Mouse (Mus musculus) embryonic facial prominence, embryonic 12.5 days (tissue): Measurements from ENCODE around the gene Slc25a21. TPM values are rescaled to one million over a fixed set of nuclear protein-coding genes. Genes with fewer than 3 reads are reported as not detected.

Experiments
- ATAC-seq: fragments of 200-750 bp; cut with Nextera tagmentation; 2 replicates; pipeline ENCODE4 v1.8.0; 2017; ENCODE audit not compliant: insufficient number of reproducible peaks, insufficient read depth, low FRiP score, low TSS enrichment
- H3K27ac ChIP-seq: fragments of 300-500 bp; sonication (generic); 2 replicates; pipeline ENCODE4 v1.5.1; 2016; ENCODE audit warnings: mild to moderate bottlenecking
- H3K27me3 ChIP-seq: fragments of 300-500 bp; sonication (generic); 2 replicates; pipeline ENCODE4 v1.6.1; 2016; ENCODE audit warnings: mild to moderate bottlenecking, moderate library complexity
- H3K36me3 ChIP-seq: fragments of 300-500 bp; sonication (generic); 2 replicates; pipeline ENCODE4 v1.6.1; 2016; ENCODE audit warnings: mild to moderate bottlenecking
- H3K4me1 ChIP-seq: fragments of 300-500 bp; sonication (generic); 2 replicates; pipeline ENCODE4 v1.6.1; 2016
- H3K4me2 ChIP-seq: fragments of 300-500 bp; sonication (generic); replicated peaks from 2 replicates; pipeline ENCODE4 v1.6.1; 2016; ENCODE audit warnings: mild to moderate bottlenecking, moderate library complexity
- H3K4me3 ChIP-seq: fragments of 300-500 bp; sonication (generic); 2 replicates; pipeline ENCODE4 v1.5.1; 2016; ENCODE audit warnings: mild to moderate bottlenecking
- H3K9ac ChIP-seq: fragments of 300-500 bp; sonication (generic); 2 replicates; pipeline ENCODE4 v1.6.1; 2016; ENCODE audit warnings: mild to moderate bottlenecking, moderate library complexity
- H3K9me3 ChIP-seq: fragments of 300-500 bp; sonication (generic); 2 replicates; pipeline ENCODE4 v1.6.1; 2016; ENCODE audit warnings: mild to moderate bottlenecking, moderate library complexity
- WGBS: fragments of 180-500 bp; shearing (Covaris S2); methylation state at CpG from one replicate; pipeline ENCODE4 v1.1.7; 2016; 5-methylcytosine and 5-hydroxymethylcytosine counted together
- polyA plus RNA-seq: library from polyadenylated mRNA; unstranded; fragments of >200 nt; fragmentation: Nextera tagmentation; extraction: Ambion mirVana; gene quantifications from 2 replicates; pipeline ENCODE4 v1.2.1, GENCODE M21; 2016

Slc25a21 gene
- polyA plus RNA-seq, 1 experiment from 2014 or later = 1.1 TPM

DNA sequence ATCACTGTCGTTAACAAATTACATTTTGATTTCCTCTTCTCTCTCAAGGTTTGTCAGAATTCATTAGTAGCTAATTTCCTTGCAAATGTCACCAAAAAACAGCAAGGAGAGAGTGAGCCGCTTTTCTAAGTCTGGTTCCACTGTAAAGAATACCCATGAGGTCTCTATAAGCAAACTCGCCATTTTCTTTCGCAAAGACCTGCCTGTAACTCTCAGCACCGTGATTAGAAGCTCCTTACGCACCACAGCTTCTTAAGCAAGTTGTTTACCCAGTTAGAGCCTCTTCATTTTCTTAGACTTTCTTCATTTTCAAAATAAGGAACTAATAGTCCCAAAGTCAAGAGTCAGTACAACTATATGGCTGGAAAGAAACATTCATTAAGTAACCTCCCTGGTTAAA, 496.3 kb downstream of the Slc25a21 start:
- H3K4me1 ChIP-seq = peaks cover 12% of the 10 kb centered on the region

DNA sequence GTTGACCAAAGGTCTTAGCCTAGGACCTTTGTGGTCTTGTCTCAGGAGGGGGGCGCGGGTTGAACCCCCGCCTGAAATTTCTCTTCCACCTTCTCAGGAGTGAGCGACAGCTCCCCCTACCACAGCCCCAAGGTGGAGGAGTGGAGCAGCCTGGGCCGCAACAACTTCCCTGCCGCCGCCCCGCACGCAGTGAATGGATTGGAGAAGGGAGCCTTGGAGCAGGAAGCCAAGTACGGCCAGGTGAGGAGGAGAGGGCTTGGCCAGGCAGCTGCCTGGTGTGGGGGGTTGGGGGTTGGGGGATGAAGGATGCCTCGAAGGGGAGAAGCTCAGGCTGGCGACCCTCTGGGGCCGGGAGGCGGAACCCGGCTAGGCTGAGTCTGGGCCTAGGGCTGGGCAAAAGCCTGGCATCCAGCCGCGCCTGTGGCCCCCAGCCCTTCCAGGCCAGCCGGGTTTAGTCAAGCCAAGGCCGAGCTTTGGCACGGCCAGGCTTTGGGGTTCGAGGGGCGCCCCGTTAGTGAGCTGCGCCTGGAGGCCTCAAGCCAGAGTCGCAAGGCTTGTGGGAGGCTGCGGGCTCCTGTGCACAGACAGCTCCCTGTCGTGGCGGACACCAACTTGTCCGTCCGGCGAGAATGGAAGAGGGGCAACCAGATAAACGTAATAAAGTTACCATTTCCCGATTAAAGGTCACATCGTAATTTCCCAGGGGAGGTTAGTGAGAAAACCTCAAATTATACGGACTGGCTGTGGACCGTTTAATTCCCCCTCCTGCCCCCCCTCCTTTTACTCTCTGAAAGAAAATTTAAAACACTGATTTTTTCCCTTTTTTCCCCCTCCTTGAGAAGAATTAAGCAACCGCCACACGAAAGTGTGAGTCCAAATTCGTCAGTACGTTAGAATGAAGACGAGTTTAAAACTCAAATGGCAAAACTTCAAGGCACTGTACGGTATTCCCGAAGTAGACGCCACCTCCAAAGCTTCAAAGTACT, 497.1 kb downstream of the Slc25a21 start:
- H3K27ac ChIP-seq = peak overlapping the region; percentile 56; the same call in 1 of the 2 replicates
- no peaks in the 10 kb centered on the region for H3K36me3 ChIP-seq

More for the DNA sequence above, 496.3 kb downstream of the Slc25a21 start:
- Histone ChIP-seq H3K27me3 (peaks cover 45% of the 10 kb centered on the region), H3K27ac (no peak overlapping the region), H3K9me3 (no peaks in the 10 kb centered on the region), H3K9ac (no peak overlapping the region), H3K36me3 (no peaks in the 10 kb centered on the region), H3K4me3 (no peak overlapping the region), H3K4me2 (no peak overlapping the region)
- no peak for ATAC-seq
- WGBS = 11% methylated on average over 6 of the region's 6 CpGs

DNA sequence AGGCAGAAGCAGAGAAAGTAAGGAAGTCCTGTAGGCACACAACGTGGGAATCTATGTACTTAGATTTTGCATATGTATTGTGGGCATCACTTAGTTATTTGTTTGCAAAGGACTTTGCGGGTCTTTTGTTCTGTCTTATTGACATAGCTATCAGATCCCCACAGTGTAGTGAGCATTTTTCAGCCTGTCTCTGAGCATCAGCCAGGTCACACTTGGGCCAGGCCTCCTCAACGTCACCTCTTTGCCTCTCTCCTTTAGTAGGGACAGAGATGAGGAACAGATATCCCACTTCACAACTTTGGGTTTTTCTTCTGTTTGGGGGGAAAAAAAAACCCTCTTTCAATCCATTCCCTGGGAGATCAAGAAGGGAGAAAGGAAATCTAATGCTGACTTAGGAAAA, 497.9 kb downstream of the Slc25a21 start:
- H3K9me3 ChIP-seq = no peaks in the 10 kb centered on the region
- H3K27me3 ChIP-seq = peaks cover 61% of the 10 kb centered on the region
- H3K4me2 ChIP-seq = peak overlapping the region; percentile 43
- 13% methylated on average over 3 of the region's 3 CpGs for WGBS
- no peaks in the 10 kb centered on the region for H3K36me3 ChIP-seq
- ATAC-seq = no peak
- H3K4me3 ChIP-seq = peak overlapping the region; percentile 33
- 0 out of 2 replicates have a peak overlapping the region, but pooled peaks have one; percentile 58 for H3K9ac ChIP-seq
- peaks cover 16% of the 10 kb centered on the region for H3K4me1 ChIP-seq
- H3K27ac ChIP-seq = no peak overlapping the region

More for the DNA sequence above, 497.1 kb downstream of the Slc25a21 start:
- Histone ChIP-seq H3K9me3 (no peaks in the 10 kb centered on the region), H3K9ac (peak overlapping the region; percentile 58), H3K4me2 (peak overlapping the region; percentile 43), H3K27me3 (peaks cover 52% of the 10 kb centered on the region), H3K4me1 (peaks cover 13% of the 10 kb centered on the region), H3K4me3 (peak overlapping the region; percentile 33)
- ATAC-seq = no peak
- WGBS = 5% methylated on average over 44 of the region's 44 CpGs

DNA sequence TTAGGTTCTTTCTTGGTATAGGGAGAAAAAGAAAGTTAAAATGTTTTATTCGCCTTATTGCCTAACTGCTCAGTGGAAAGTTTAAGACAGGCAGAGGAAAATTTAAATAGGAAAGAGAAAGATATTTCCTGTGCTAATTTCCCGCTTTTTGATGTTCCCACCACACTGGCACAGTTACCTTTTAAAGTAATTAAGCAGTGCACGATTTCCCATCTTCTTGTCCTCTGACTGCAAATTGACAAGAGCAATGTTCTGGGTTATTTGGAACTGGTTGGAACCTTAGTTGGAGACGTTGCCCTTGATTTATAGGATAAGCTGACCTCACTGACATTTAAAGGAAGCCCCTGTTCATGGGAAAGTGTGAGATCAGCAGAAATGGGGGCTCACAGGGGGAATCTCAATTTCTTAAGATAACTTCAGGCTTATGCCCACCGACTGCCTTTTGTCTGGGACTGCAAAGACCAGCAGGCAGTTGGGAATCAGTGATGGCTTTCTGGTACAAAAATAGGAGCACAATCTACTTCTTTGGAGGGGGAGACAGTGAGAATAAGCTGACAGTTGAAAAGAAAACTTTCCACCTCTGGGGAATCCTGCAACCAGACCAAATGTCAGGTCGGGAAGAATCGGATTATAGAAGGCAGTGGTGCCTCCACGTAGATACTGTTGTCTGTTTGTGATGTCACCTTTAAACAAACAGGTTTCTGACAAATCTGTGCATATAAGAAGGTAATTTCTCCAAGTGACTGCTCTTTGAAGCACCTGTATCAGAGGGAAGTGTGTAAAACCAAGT, 498.9 kb downstream of the Slc25a21 start:
- no peaks in the 10 kb centered on the region for H3K36me3 ChIP-seq
- peak overlapping the region; percentile 56; the same call in 1 of the 2 replicates for H3K9ac ChIP-seq

DNA sequence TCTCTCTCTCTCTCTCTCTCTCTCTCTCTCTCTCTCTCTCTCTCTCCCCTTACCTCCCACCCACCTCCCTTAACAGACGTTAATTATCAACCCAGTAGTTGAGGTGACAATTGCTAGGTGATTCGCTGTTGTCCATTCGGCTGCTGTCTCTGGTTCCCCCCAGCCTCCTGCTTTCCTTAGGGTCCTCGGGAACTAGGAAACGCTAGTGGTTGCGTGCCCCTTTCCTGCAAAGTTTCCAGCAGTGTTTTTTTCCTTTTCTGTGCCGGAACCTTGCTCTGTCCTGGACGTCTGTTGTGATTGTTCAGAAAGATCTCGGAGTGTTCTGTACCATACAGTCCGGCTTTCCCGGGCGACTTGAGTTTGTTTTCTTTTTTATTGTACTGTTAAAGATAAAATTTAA, 499.5 kb downstream of the Slc25a21 start:
- H3K27ac ChIP-seq = peak overlapping the region; percentile 76
- H3K27me3 ChIP-seq = peaks cover 76% of the 10 kb centered on the region
- no peak for ATAC-seq
- peak overlapping the region; percentile 56 for H3K9ac ChIP-seq
- peak overlapping the region; percentile 52 for H3K4me3 ChIP-seq
- H3K4me1 ChIP-seq = peaks cover 16% of the 10 kb centered on the region
- no peaks in the 10 kb centered on the region for H3K36me3 ChIP-seq
- no peaks in the 10 kb centered on the region for H3K9me3 ChIP-seq
- under 1% methylated on average over 12 of the region's 12 CpGs for WGBS
- peak overlapping the region; percentile 55 for H3K4me2 ChIP-seq

More for the DNA sequence above, 498.9 kb downstream of the Slc25a21 start:
- H3K27ac ChIP-seq = peak overlapping the region; percentile 76; the same call in 1 of the 2 replicates
- peak overlapping the region; percentile 55 for H3K4me2 ChIP-seq
- no peaks in the 10 kb centered on the region for H3K9me3 ChIP-seq
- peaks cover 70% of the 10 kb centered on the region for H3K27me3 ChIP-seq
- peaks cover 16% of the 10 kb centered on the region for H3K4me1 ChIP-seq
- peak overlapping the region; percentile 52 for H3K4me3 ChIP-seq
- ATAC-seq = no peak
- WGBS = 5% methylated on average over 8 of the region's 8 CpGs

DNA sequence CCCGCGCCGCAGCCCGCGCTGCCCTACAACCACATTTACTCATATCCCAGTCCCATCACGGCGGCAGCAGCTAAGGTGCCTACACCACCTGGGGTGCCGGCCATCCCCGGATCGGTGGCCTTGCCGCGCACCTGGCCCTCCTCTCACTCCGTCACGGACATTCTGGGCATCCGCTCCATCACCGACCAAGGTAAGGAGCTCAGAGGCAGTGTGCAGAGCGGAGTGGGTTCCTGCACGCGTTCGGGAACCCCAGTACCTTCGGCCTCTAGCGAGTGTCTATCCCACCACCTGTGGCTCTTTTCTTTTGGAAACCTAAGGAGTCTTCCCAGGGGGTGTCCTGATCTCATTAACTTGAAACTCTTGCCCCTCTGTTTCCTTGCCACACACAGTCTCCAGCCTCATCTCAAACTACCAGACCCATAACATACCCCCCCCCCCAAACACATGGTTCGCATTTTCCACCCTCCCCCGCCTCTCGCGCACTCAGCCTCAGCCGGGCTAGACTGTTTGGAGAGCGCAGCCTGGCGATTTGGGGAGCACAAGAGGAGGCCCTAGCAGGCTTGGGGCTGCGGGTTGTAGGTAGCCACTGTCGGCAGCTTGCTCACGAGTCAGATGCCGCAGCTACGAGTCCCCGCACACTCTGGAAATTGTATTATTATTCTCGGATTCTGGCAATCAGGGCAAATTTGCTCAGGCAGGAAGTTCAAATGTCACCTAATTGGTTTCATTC, 500.1 kb downstream of the Slc25a21 start:
- Histone ChIP-seq H3K4me1 (peaks cover 20% of the 10 kb centered on the region), H3K9ac (peak overlapping the region; percentile 56), H3K9me3 (no peaks in the 10 kb centered on the region), H3K4me3 (peak overlapping the region; percentile 52), H3K36me3 (no peaks in the 10 kb centered on the region), H3K27ac (peak overlapping the region; percentile 76), H3K27me3 (peaks cover 78% of the 10 kb centered on the region), H3K4me2 (peak overlapping the region; percentile 55)
- no peak for ATAC-seq
- WGBS = under 1% methylated on average over 36 of the region's 36 CpGs

DNA sequence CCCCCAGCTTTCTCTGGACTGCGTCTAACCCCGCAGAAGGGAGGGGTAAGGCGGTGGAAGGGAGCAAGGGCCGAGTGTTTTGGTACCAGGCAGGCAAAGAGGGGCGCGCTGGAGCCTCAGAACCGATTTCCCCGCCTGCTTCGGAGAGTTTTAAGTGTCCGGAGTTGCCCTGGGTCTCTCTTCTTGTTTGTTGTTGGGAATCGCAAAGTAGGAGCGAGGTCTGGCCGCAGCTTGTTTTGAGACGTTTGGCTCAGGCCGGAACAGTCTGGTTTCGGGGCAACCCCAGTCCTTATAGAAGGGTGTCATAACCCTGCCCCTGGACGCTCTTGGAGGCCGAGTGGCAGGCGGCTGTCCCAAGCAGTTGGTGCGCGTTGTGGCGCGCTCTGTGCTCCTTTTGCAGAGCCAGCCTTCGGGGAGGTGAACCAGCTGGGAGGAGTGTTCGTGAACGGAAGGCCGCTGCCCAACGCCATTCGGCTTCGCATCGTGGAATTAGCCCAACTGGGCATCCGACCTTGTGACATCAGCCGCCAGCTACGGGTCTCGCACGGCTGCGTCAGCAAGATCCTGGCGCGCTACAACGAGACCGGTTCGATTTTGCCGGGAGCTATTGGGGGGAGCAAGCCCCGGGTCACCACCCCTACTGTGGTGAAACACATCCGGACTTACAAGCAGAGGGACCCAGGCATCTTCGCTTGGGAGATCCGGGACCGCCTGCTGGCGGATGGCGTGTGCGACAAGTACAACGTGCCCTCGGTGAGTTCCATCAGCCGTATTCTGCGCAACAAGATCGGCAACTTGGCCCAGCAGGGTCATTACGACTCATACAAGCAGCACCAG, 500.9 kb downstream of the Slc25a21 start:
- Histone ChIP-seq H3K4me1 (peaks cover 24% of the 10 kb centered on the region), H3K9me3 (no peaks in the 10 kb centered on the region), H3K27me3 (peaks cover 83% of the 10 kb centered on the region), H3K36me3 (no peaks in the 10 kb centered on the region), H3K9ac (peak overlapping the region; percentile 56), H3K4me2 (peak overlapping the region; percentile 55), H3K27ac (peak overlapping the region; percentile 76), H3K4me3 (peak overlapping the region; percentile 52)
- ATAC-seq = no peak
- under 1% methylated on average over 57 of the region's 57 CpGs for WGBS

DNA sequence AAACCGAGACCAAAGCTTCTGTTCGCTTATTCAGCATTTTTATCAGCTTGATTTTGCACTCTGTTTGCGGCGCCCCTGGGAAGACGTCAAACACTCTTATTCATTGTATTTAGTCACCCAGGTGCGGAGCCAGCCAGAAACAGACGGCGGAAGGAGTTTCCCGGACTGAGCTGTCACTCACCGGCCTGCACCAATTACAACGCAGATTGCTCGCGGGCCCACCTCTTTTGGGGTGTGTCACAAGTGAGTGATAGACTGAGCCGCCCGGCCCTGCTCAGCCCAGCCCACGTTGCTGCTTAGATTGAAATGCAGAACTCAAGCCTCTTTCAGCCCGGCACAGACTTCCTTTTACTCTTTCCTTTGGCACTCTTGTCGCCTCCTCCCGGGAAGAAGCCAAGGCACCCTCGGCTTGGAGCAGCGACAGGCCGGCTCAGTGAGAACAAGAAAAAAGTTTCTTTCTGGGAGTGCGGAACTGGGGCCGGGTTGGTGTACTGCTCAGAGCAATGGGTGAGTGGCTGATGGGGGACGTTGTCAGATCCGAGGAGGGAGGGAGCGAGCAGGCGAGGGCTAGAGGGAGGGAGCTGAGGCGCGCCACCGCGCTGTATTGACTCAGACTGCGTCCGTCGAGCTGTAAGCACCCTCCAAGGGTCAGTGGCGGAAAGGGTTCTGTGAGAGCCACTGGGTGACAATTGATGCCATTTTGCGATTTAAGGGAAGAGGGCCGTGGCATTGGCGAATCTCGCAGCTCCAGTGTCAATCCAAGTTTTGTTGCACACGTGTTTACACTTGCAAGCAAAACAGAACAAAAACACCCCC, 501.7 kb downstream of the Slc25a21 start:
- H3K4me3 ChIP-seq = peak overlapping the region; percentile 52
- H3K27ac ChIP-seq = peak overlapping the region; percentile 76
- no peaks in the 10 kb centered on the region for H3K36me3 ChIP-seq
- peak; percentile 93 for ATAC-seq
- no peaks in the 10 kb centered on the region for H3K9me3 ChIP-seq
- under 1% methylated on average over 41 of the region's 41 CpGs for WGBS
- peak overlapping the region; percentile 56 for H3K9ac ChIP-seq
- H3K4me2 ChIP-seq = peak overlapping the region; percentile 55
- peaks cover 88% of the 10 kb centered on the region for H3K27me3 ChIP-seq
- peaks cover 30% of the 10 kb centered on the region for H3K4me1 ChIP-seq

DNA sequence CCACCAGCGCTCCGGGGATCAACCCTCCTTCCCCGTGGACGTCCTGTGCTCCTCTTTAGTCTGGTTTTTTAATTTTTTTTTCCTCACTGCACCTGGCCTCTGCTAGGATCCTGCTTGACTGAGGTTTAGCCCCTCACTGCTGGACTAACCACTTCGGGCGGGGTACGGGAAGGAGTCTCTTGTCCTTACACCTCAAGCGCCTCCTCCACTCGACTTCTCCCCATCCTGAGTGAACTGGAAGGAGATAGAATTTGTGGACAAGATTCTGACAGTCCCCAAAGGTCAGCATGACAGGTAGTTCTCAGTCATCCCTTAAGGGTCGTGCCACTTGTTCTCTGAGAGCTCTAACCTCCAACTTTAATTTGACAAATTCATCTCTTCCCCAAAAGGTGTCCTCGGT, 502.3 kb downstream of the Slc25a21 start:
- peaks cover 88% of the 10 kb centered on the region for H3K27me3 ChIP-seq
- H3K9me3 ChIP-seq = no peaks in the 10 kb centered on the region
- H3K9ac ChIP-seq = peak overlapping the region; percentile 52; the same call in 1 of the 2 replicates
- H3K36me3 ChIP-seq = no peaks in the 10 kb centered on the region
- peaks cover 34% of the 10 kb centered on the region for H3K4me1 ChIP-seq
- H3K4me3 ChIP-seq = peak overlapping the region; percentile 52
- 2% methylated on average over 11 of the region's 11 CpGs for WGBS
- no peak for ATAC-seq
- 0 out of 2 replicates have a peak overlapping the region, but pooled peaks have one; percentile 1 for H3K27ac ChIP-seq
- H3K4me2 ChIP-seq = peak overlapping the region; percentile 55

DNA sequence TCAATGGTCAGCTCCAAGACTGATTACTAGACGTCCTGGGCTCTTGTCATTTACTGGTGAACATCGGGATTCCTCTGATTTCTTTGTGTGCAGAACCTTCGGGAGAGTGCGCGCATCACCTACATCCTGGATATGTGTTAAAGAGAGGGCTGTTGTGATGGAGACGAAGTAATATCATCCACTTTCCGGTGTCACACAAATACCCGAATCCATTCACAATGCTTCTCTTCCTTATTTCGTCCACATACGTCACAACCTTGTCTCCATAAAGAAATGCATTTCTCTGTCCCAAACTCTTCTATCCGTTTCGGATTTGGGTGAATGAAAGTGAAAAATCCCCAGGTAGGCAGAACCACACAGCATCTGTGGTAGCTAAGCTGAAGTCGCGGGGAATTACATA, 502.9 kb downstream of the Slc25a21 start:
- WGBS = 6% methylated on average over 14 of the region's 14 CpGs
- Histone ChIP-seq H3K4me1 (peaks cover 34% of the 10 kb centered on the region), H3K27ac (0 out of 2 replicates have a peak overlapping the region, but pooled peaks have one; percentile 1)

More for the DNA sequence above, 502.9 kb downstream of the Slc25a21 start:
- peak overlapping the region; percentile 52 for H3K4me3 ChIP-seq
- peak overlapping the region; percentile 55 for H3K4me2 ChIP-seq
- H3K9ac ChIP-seq = no peak overlapping the region
- peaks cover 87% of the 10 kb centered on the region for H3K27me3 ChIP-seq
- H3K9me3 ChIP-seq = no peaks in the 10 kb centered on the region
- no peak for ATAC-seq
- no peaks in the 10 kb centered on the region for H3K36me3 ChIP-seq
